Mouse (Mus musculus): ENCODE measurements around the gene Mmp9.

- no peak for TF ChIP-seq CTCF (IDR thresholded peaks at IDR 0.05; ENCODE audit: insufficient read depth, low read length)
- no peak for TF ChIP-seq POLR2A (IDR thresholded peaks at IDR 0.05; ENCODE audit: borderline replicate concordance, extremely low read depth, low read depth, low read length)
Observed at GRCm38 (mm10) chr2:164969348-164969781, 28.8 kb downstream of the Mmp9 start.
